Mouse (Mus musculus) midbrain, embryonic 13.5 days (tissue): ENCODE results near the gene Nhsl1. TPM values are rescaled to one million over a fixed set of nuclear protein-coding genes. Genes with fewer than 3 reads are reported as not detected.

Experiments used
- ATAC-seq: fragments of 200-750 bp; cut with Nextera tagmentation; 2 replicates; pipeline ENCODE4 v1.8.0; 2017; ENCODE audit warnings: mild to moderate bottlenecking, moderate TSS enrichment, moderate library complexity
- H3K27ac ChIP-seq: fragments of 300-500 bp; sonication (generic); 2 replicates; pipeline ENCODE4 v1.5.1; 2015; ENCODE audit warnings: inconsistent platforms, mild to moderate bottlenecking, moderate library complexity
- H3K27me3 ChIP-seq: fragments of 300-500 bp; sonication (generic); 2 replicates; pipeline ENCODE4 v1.6.1; 2015; ENCODE audit warnings: mild to moderate bottlenecking, inconsistent platforms
- H3K36me3 ChIP-seq: fragments of 300-500 bp; sonication (generic); 2 replicates; pipeline ENCODE4 v1.6.1; 2015; ENCODE audit warnings: mild to moderate bottlenecking, inconsistent platforms
- H3K4me1 ChIP-seq: fragments of 300-500 bp; sonication (generic); replicated peaks from 2 replicates; pipeline ENCODE4 v1.6.1; 2015; ENCODE audit warnings: inconsistent platforms
- H3K4me2 ChIP-seq: fragments of 300-500 bp; sonication (generic); replicated peaks from 2 replicates; pipeline ENCODE4 v1.6.1; 2015; ENCODE audit warnings: moderate library complexity, mild to moderate bottlenecking, inconsistent platforms
- H3K4me3 ChIP-seq: fragments of 300-500 bp; sonication (generic); replicated peaks from 2 replicates; pipeline ENCODE4 v1.5.1; 2015; ENCODE audit warnings: mild to moderate bottlenecking, inconsistent platforms
- H3K9ac ChIP-seq: fragments of 300-500 bp; sonication (generic); replicated peaks from 2 replicates; pipeline ENCODE4 v1.6.1; 2015; ENCODE audit warnings: mild to moderate bottlenecking, inconsistent platforms
- H3K9me3 ChIP-seq: fragments of 300-500 bp; sonication (generic); 2 replicates; pipeline ENCODE4 v1.6.1; 2016; ENCODE audit warnings: mild to moderate bottlenecking, inconsistent platforms
- WGBS: fragments of 180-500 bp; shearing (Covaris S2); methylation state at CpG from one replicate; pipeline ENCODE4 v1.1.7; 2015; 5-methylcytosine and 5-hydroxymethylcytosine counted together
- polyA plus RNA-seq: library from polyadenylated mRNA; unstranded; fragments of >200 nt; fragmentation: Nextera tagmentation; extraction: Ambion mirVana; gene quantifications from 2 replicates; pipeline ENCODE4 v1.2.1, GENCODE M21; 2015

Gene Nhsl1
- polyA plus RNA-seq, 1 experiment from 2014 or later = 14.3 TPM

DNA sequence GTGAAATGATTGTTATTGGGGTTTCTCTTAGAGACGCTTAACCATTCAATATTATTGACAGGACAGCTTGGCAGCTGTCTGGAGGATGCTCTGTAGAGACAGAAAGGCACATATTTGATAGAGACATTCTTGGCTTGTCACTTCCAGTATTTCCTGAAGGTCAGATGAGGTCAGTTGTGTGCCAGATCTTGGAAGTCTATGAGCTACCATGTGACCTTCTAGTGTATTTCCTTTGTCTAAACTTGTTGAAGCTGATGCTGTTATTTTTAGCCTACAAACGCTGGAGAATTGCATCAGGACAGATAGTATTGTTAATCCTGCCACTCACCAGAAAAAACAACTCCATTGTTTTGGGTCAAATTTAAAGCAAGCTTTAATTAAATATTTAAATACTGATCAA is 66.0 kb downstream of the Nhsl1 start:
- Histone ChIP-seq H3K36me3 (no peaks in the 10 kb centered on the region), H3K9ac (no peak overlapping the region), H3K27me3 (no peaks in the 10 kb centered on the region), H3K9me3 (no peaks in the 10 kb centered on the region), H3K4me3 (no peak overlapping the region), H3K4me1 (peaks cover 13% of the 10 kb centered on the region; the same call in 1 of the 2 replicates), H3K27ac (no peak overlapping the region), H3K4me2 (no peak overlapping the region)
- no peak for ATAC-seq
- WGBS = 85% methylated on average over 2 of the region's 2 CpGs

DNA sequence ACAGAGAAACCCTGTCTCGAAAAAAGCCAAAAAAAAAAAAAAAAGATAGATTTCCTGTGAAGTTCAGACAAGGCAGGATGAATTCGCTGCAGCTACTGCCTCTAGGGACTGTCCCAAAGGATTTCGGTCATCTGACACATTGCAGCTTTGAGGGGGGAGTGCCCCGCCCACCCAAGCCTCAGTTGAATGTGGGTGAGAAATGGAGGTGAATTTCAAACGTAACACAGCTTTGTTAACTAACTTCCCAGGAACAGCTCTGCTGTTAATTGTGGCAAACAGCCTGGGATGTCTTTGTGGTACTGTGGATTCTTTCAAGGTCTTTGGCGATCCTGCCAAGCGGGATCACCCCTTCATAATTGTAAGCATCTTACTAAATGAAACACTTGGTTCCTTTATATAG is 67.4 kb downstream of the Nhsl1 start:
- H3K4me1 ChIP-seq = peaks cover 13% of the 10 kb centered on the region; the same call in 1 of the 2 replicates
- H3K9me3 ChIP-seq = no peaks in the 10 kb centered on the region
- H3K27ac ChIP-seq = no peak overlapping the region
- H3K9ac ChIP-seq = no peak overlapping the region
- 51% methylated on average over 7 of the region's 7 CpGs for WGBS
- ATAC-seq = no peak
- H3K4me2 ChIP-seq = no peak overlapping the region
- no peak overlapping the region for H3K4me3 ChIP-seq
- H3K27me3 ChIP-seq = no peaks in the 10 kb centered on the region
- H3K36me3 ChIP-seq = no peaks in the 10 kb centered on the region

DNA sequence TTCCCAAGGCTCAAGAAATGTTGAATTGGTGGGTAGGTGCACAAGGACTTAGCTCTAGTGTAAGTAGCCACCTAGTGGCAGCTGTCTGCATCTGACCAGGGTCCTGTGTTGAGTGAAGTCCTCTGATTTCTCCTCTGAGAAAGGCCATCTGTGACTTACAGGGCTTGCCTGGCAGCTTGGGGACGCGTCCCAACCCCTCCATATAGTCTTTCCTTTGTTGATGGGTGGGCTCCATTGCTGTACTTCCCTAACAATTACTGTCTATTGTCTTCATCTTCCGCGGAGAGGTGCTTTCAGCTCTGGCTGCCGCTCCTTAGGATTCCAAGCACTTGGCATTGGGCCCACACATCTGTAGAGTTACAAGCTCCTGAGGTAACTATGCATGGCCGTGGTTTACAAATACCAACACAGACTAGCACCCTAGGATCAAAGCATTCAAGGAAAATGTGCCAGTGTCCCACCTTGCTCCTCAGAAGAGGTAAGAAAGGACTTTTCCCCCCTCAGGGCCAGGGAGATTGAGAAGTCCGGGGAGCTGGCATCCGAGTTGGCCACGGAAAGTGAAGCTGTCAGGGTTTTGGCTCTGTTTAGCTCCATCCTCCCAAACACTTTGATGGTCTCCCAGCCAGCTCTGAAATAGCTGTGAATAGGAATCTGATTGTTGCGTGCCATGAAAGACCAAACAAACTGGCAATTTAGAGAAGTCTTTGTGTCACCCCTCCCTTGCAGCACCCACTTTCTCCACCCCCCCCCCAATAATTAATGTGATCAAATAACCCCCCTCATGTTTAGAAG is 70.2 kb downstream of the Nhsl1 start:
- Histone ChIP-seq H3K27ac (peak overlapping the region; percentile 44; the same call in 1 of the 2 replicates), H3K27me3 (0 out of 2 replicates have a peak, but pooled peaks cover 4% of the 10 kb centered on the region), H3K9me3 (no peaks in the 10 kb centered on the region), H3K4me2 (no peak overlapping the region), H3K4me3 (no peak overlapping the region), H3K36me3 (no peaks in the 10 kb centered on the region), H3K9ac (no peak overlapping the region), H3K4me1 (peaks cover 13% of the 10 kb centered on the region; the same call in 1 of the 2 replicates)
- WGBS = 40% methylated on average over 10 of the region's 10 CpGs
- peak; percentile 78 for ATAC-seq

DNA sequence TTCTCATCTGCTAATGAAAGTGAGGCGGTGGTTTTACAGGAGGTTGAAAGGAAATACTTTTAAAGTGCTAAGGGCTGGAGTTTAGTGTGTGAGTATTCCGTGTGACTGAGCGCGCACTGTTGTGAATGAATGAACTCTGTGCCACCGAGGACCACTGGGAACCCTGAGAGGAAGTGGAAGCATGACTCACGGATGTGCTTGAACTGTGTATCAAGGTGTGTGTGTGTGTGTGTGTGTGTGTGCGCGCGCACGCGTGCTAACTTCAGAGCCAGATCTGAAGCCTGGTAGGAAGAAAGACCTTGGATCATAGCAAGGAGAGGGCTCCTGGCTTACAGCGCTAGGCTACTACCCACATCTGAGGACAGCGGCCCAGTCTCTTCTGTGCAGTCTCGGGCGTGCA is 71.2 kb downstream of the Nhsl1 start:
- H3K27me3 ChIP-seq = 0 out of 2 replicates have a peak, but pooled peaks cover 4% of the 10 kb centered on the region
- 87% methylated on average over 15 of the region's 15 CpGs for WGBS
- H3K4me2 ChIP-seq = no peak overlapping the region
- peaks cover 13% of the 10 kb centered on the region; the same call in 1 of the 2 replicates for H3K4me1 ChIP-seq
- H3K9me3 ChIP-seq = no peaks in the 10 kb centered on the region
- no peak overlapping the region for H3K4me3 ChIP-seq
- H3K27ac ChIP-seq = no peak overlapping the region
- no peaks in the 10 kb centered on the region for H3K36me3 ChIP-seq
- no peak overlapping the region for H3K9ac ChIP-seq
- no peak for ATAC-seq

DNA sequence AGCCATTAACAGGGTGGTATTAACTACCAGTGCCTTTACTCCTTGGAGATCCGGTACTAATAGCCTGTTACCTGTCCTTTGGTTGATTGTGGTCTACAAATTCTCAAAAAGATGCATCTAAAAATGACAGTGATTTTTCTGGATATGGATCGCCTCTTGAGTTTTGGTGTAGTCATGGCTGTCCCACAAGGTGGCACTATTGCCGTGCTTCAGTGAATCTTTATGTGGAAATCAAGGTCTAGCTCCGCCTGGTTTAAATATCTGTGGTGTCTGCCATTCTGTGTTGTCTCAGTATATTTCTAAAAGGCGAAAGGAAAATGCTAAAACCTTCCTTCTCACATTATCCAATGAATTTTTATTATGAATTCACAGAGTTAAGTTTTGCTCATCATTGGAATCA is 72.8 kb downstream of the Nhsl1 start:
- Histone ChIP-seq H3K9me3 (no peaks in the 10 kb centered on the region), H3K4me1 (peaks cover 10% of the 10 kb centered on the region; the same call in 1 of the 2 replicates), H3K4me3 (no peak overlapping the region), H3K9ac (no peak overlapping the region), H3K4me2 (no peak overlapping the region), H3K36me3 (no peaks in the 10 kb centered on the region), H3K27me3 (0 out of 2 replicates have a peak, but pooled peaks cover 4% of the 10 kb centered on the region), H3K27ac (no peak overlapping the region)
- ATAC-seq = no peak
- 44% methylated on average over 5 of the region's 5 CpGs for WGBS

DNA sequence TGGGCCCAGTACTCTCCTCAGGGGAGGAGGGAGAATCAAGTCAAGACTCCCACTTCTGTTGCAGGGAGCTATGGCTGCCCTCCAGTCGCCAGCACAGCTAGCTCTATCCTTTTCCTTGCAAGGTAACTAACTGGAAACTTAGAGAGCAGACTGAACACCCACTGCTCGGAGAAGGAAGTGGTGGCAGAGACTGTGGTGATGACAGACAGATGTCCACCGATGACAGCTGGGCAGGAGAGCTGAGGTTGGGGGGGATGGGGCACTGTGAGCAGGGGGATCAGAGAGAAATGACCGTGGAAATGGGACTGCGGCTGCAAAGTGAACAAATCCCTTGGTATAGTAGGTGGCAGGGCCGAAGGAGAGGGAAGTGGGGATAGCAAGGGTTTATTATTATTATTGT is 73.5 kb downstream of the Nhsl1 start:
- H3K36me3 ChIP-seq = no peaks in the 10 kb centered on the region
- no peak overlapping the region for H3K4me3 ChIP-seq
- H3K9me3 ChIP-seq = no peaks in the 10 kb centered on the region
- H3K27me3 ChIP-seq = 0 out of 2 replicates have a peak, but pooled peaks cover 4% of the 10 kb centered on the region
- H3K27ac ChIP-seq = no peak overlapping the region
- no peak overlapping the region for H3K9ac ChIP-seq
- no peak for ATAC-seq
- no peak overlapping the region for H3K4me2 ChIP-seq
- WGBS = 80% methylated on average over 6 of the region's 6 CpGs
- peaks cover 6% of the 10 kb centered on the region; the same call in 1 of the 2 replicates for H3K4me1 ChIP-seq

DNA sequence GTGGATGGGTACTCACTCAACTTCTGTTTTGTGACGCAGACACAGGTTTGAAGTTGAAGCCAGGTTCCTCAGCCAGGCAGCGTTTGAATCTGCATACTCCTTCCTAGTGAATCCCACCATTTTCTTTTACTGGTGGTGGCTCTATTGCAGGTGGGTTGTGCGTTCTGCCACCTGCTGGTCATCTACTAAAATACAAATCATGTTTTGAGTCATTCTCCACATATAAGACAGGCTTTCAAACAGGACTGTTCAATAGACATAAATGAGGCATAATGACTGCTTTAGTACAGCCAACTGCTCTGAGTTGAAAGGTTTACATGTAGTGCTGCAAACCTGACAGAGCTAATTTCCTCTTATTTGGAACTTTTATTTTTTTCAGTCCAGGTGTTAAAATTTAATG is 75.0 kb downstream of the Nhsl1 start:
- 60% methylated on average over 3 of the region's 3 CpGs for WGBS

DNA sequence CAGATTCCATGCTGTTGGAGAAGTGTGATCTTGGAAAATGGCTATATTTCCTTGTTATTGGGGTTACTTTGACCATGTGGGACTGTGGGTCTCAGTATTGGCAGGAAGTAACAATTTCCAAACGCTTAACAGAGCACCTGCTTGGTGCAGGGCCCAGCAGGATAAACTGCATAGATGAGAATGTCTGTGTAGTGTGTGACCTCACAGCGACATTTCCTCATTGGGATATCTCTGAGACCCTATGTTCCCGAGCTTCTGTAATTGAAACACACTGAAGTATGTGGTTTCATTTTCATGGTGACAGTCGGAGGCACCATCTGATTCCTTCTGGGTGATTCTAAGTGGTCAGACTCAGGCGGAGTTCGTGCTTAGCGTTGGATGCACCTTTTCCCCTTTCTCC is 75.5 kb downstream of the Nhsl1 start:
- no peaks in the 10 kb centered on the region for H3K4me1 ChIP-seq
- no peak for ATAC-seq
- 0 out of 2 replicates have a peak, but pooled peaks cover 4% of the 10 kb centered on the region for H3K27me3 ChIP-seq
- 92% methylated on average over 7 of the region's 7 CpGs for WGBS
- no peak overlapping the region for H3K4me3 ChIP-seq
- no peak overlapping the region for H3K9ac ChIP-seq
- no peaks in the 10 kb centered on the region for H3K9me3 ChIP-seq
- no peaks in the 10 kb centered on the region for H3K36me3 ChIP-seq
- no peak overlapping the region for H3K4me2 ChIP-seq
- H3K27ac ChIP-seq = no peak overlapping the region

More for the DNA sequence above, 75.0 kb downstream of the Nhsl1 start:
- H3K9me3 ChIP-seq = no peaks in the 10 kb centered on the region
- 0 out of 2 replicates have a peak, but pooled peaks cover 4% of the 10 kb centered on the region for H3K27me3 ChIP-seq
- H3K4me1 ChIP-seq = peaks cover 4% of the 10 kb centered on the region; the same call in 1 of the 2 replicates
- no peak overlapping the region for H3K4me3 ChIP-seq
- H3K27ac ChIP-seq = no peak overlapping the region
- ATAC-seq = peak; percentile 15; the same call in 1 of the 2 replicates
- no peak overlapping the region for H3K9ac ChIP-seq
- H3K4me2 ChIP-seq = no peak overlapping the region
- H3K36me3 ChIP-seq = no peaks in the 10 kb centered on the region

DNA sequence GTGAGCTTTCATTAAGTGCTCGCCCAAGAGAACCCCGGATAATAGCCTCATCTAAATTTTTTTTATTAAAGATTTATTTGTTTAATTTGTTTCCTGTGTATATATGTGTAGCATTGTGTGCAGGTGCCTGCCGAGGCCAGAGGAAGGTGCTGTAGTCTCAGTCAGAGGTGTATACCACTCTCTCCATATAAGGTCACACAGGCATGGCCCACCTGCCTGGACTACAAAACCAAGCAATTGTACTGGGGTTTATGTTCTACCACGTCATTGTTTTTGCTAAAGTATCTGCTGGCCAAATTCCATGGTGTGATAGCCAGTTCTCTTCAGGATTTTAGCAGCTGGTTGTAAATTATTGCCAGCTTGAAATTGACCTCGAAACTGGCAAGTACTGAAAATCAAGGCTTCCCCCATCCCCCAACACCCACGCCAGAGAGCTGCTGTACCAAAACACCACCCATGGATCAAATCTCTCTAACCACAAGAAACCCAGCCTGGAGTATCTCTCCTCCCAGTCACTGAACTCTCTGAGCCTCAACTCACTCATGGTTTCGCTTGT is 81.4 kb downstream of the Nhsl1 start:
- no peaks in the 10 kb centered on the region for H3K36me3 ChIP-seq
- ATAC-seq = no peak
- H3K9me3 ChIP-seq = no peaks in the 10 kb centered on the region
- H3K4me2 ChIP-seq = no peak overlapping the region
- peaks cover 4% of the 10 kb centered on the region for H3K4me1 ChIP-seq
- H3K4me3 ChIP-seq = no peak overlapping the region
- H3K9ac ChIP-seq = no peak overlapping the region
- no peak overlapping the region for H3K27ac ChIP-seq
- no peaks in the 10 kb centered on the region for H3K27me3 ChIP-seq
- 78% methylated on average over 7 of the region's 7 CpGs for WGBS

DNA sequence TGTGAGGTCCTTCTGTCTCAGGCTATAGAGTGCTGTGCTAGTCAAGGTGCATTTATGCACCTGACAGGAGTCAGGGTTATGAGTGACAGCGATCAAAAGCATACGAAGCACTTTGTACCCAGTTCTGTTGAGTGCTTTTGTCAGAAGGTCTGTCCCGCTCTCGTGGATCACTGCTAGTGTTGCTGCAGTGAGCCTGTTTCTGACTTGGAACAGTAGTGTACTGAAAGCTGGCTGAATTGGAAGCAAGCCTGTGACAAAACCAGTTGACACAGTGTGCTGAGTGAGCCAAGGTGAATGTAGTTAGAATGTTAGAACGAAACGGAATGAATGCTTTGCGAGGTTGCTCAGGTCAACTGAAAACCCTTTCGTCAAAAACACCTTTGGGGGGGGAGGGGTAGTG is 82.2 kb downstream of the Nhsl1 start:
- 87% methylated on average over 8 of the region's 8 CpGs for WGBS
- Histone ChIP-seq H3K27ac (no peak overlapping the region), H3K4me1 (peaks cover 4% of the 10 kb centered on the region), H3K9ac (no peak overlapping the region), H3K4me3 (no peak overlapping the region), H3K27me3 (no peaks in the 10 kb centered on the region), H3K4me2 (no peak overlapping the region), H3K9me3 (no peaks in the 10 kb centered on the region), H3K36me3 (no peaks in the 10 kb centered on the region)
- ATAC-seq = no peak

DNA sequence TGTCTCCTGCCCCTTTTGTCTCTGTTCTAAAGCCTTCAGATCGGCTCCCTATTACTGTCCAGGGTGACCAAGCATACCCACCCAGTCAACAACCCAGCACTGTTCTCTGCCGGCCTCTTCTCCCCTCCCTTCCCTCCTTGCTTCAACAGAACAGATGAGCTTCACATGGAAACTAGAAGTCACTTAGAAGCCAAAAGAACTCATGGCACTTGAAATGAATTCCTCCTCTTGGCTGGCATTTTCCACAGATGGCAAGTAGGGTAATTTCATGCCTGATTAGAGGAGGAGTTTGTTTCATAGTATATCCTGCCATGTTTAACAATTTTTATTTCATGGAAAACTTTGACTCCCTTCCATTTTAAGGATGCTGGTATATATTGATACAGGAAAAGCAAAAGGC is 85.2 kb downstream of the Nhsl1 start:
- no peak overlapping the region for H3K4me2 ChIP-seq
- no peak overlapping the region for H3K4me3 ChIP-seq
- no peak overlapping the region for H3K9ac ChIP-seq
- H3K4me1 ChIP-seq = peaks cover 15% of the 10 kb centered on the region
- no peak for ATAC-seq
- H3K27ac ChIP-seq = no peak overlapping the region
- no peaks in the 10 kb centered on the region for H3K9me3 ChIP-seq
- H3K27me3 ChIP-seq = peaks cover 11% of the 10 kb centered on the region; the same call in 1 of the 2 replicates
- WGBS = 38% methylated on average over 2 of the region's 2 CpGs
- H3K36me3 ChIP-seq = no peaks in the 10 kb centered on the region

DNA sequence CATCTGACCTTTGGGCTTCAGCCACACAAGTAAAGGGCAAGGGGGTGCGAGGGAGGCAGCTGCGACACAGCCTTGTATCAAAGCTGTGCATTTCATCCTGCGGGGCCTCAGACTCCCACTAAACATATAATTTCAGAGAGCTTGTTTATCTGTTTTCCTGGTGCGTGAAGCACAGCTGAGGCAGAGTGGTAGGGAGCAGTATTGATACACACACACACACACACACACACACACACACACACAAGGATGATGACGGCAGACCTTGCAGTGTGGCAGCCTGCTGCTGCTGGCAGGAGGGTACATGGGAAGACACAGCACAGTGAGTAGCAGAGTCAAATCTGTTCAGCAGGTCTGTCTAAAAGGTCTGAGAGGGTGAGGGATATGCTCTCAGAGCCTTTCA is 85.9 kb downstream of the Nhsl1 start:
- Histone ChIP-seq H3K4me3 (no peak overlapping the region), H3K4me1 (peaks cover 22% of the 10 kb centered on the region), H3K27me3 (peaks cover 11% of the 10 kb centered on the region; the same call in 1 of the 2 replicates), H3K9ac (no peak overlapping the region), H3K4me2 (no peak overlapping the region), H3K36me3 (no peaks in the 10 kb centered on the region), H3K27ac (no peak overlapping the region), H3K9me3 (no peaks in the 10 kb centered on the region)
- no peak for ATAC-seq
- 51% methylated on average over 5 of the region's 5 CpGs for WGBS
